Mouse (Mus musculus) naive thymus-derived CD4-positive, alpha-beta T cell, adult 2 months (primary cell): ENCODE results near the gene Fuca1.

Experiments
- DNase-seq: peaks from one replicate; pipeline ENCODE4 v3.0.0-alpha.2; 2011; ENCODE audit warnings: low read depth

The Fuca1 gene

DNA sequence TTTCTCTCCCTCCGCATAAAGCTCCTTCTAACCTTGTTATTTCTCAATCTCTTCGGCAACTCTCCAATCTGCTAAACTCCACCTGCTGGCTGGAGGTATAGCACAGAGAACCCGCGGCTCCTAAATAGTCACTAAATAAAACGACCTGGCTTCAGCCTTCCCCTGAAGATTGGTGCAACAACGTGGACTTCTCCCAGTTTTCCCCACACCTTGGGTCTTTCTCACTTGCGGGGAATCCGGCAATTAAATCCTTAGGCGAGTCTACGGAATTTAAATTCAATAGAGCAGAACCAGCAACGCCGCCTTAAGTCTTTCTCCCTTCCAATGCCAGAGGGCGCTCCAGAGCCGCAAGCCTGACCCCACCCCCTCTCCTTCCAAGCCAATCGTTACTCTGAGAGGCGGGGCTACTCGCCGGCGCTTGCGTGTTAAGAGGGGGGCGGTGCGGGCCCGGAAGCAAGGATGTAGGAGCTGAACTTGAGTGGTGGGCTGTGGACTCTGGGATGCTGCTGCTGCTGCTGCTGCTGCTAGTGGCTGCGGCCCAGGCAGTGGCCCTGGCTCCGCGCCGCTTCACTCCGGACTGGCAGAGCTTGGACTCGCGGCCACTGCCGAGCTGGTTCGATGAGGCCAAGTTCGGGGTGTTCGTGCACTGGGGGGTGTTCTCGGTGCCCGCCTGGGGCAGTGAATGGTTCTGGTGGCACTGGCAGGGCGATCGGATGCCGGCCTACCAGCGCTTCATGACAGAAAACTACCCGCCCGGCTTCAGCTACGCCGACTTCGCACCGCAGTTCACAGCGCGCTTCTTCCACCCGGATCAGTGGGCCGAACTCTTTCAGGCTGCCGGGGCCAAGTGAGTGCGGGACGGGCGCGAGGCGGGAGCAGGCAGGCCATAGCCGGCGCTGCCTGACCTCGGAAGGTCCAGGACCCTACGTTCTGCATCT, at the start of gene Fuca1:
Gene Fuca1 (plus strand): TSS at position 432 of the 938 bp plus-strand sequence.
- peak; percentile 98 for DNase-seq

GRCm38 (mm10) chr4:135872015-135872414, 48.5 kb upstream of the Fuca1 start:
- DNase-seq, result no peak

DNA sequence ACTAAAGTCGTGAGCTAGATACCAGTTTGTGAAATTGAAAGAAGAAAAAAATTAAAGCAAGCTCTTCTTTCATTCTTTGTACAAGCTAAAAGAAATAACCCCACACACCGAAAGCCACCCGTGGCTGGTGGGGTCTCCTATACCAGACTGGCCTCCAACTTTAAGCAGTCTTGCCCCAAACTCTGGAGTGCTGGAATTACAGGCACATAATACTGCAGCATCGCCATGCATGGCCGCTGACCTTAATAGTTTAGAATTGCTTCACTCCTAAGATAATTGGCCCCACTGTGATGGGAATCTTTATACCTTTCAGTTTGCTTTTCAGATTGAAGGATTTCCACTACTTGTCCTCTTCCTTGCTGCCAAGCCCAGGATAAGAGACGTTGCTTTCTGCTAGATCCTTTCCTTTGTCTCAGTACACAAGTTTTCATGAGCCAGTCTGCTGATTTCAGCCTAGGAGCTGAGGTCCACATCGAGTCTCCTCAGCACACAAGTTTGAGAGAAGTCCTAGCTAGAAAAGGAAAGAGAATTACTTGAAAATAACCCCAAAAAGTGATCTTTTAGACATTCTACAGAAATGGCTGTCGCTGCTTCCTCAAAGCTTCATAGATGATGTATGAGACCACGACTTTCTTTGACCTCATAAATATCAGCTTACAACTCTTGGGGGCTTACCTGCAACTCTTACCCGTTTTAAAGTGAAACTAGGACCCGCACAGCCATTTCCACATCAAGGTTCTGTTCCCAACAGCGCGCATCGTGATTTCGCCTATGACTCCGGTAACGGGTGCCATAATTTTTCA, 47.7 kb upstream of the Fuca1 start:
- DNase-seq, result no peak

DNA sequence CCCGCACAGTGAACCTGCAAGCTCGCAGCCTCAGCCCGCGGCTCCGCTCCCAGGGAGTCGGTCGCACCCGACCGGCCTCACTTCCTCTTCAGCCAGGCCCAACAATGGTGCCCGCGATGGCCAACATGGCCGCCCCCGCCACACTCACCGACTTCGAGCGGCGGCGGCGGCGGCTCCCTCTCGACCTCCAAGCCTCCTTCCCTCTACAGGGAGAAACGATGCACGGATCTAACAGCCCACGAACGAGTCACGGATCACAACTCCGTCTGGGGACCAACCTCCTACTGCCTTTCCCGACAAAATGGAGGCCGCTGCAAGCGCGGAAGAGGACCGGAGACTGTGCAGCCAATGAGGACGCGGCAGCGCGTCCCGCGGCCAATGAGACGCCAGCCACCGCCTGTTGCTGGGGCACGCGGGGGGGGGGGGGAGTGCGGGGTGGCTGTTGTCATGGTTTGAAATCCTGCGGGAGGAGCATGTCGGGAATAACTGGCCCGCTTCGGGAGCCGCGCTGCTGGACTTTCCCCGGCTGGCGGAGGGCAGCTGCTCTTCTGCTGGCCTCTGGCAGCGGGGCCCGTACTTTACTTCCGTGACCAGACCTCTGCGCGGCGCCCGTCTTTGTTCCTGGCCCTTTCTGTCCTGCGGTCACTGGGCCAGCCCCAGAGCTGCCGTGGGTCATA, 46.9 kb upstream of the Fuca1 start, which contains the start of gene Pnrc2:
Gene Pnrc2 (minus strand): TSS at position 325 of the 677 bp plus-strand sequence.
- peak; percentile 94 for DNase-seq

GRCm38 (mm10) chr4:135874564-135875535, 45.7 kb upstream of the Fuca1 start:
- DNase-seq, result peak; percentile 41

- peak; percentile 60 for DNase-seq
Observed at GRCm38 (mm10) chr4:135875546-135875945, 45.0 kb upstream of the Fuca1 start.

DNA sequence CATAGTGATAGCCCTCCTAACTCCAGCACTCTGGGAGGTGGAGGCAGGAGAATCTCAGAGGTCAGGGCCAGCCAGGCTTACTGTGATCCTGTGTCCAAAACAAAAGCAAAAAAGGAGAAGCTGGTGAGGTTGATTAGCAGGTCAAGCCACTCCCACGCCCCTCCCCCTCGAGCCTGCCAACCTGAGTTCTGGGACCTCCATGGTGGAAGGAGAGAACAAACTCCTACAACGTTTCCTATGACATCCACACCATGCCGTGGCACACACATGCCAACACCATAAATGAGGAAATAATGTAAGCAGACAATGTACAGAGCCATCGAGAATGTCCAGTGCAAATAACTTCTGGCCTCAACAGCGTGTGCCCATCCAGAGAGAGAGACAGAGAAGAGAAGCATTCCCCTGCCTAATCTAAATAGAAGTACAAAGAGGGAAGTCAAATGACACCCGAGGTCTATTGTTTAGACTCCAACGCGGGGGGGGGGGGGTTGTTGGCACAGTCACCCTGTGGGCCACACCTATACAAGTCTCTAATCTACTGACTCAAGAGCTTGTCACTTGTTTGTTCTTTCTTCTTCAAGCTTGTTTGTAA, 44.4 kb upstream of the Fuca1 start:
- DNase-seq, result no peak

GRCm38 (mm10) chr4:135876583-135877020, 43.9 kb upstream of the Fuca1 start:
- DNase-seq, result peak; percentile 96

GRCm38 (mm10) chr4:135877742-135878141, 42.8 kb upstream of the Fuca1 start:
- DNase-seq, result no peak

DNA sequence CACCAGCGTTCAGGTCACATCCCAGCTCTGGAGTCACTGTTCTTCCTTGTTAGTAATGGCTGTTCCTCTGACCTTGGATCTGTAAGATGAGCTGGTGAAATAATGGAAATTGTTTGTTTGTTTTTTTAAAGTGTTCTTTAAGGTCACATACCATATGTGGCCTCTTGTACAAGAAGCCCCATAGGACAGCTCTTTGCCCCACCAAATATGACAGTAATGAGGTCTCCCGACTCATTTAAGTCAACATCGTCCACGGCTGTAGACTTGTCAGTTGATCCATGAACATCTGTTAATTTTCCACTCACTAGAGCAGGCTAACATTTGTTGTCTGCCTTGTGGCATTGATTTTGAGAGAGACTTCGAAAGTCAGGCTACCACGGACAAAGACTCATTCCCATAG, 41.5 kb upstream of the Fuca1 start:
- no peak for DNase-seq

- DNase-seq, result no peak
Observed at GRCm38 (mm10) chr4:135880018-135880417, 40.5 kb upstream of the Fuca1 start.

- no peak for DNase-seq
Observed at GRCm38 (mm10) chr4:135880576-135880975, 40.0 kb upstream of the Fuca1 start.

GRCm38 (mm10) chr4:135882023-135882422, 38.5 kb upstream of the Fuca1 start:
- no peak for DNase-seq

- DNase-seq, result no peak
Observed at GRCm38 (mm10) chr4:135883401-135883851, 37.1 kb upstream of the Fuca1 start.

GRCm38 (mm10) chr4:135883881-135884516, 36.5 kb upstream of the Fuca1 start:
- DNase-seq, result peak; percentile 62

- peak; percentile 14 for DNase-seq
Observed at GRCm38 (mm10) chr4:135884531-135884930, 36.0 kb upstream of the Fuca1 start.

- DNase-seq, result no peak
Observed at GRCm38 (mm10) chr4:135885676-135886075, 34.9 kb upstream of the Fuca1 start.

- DNase-seq, result no peak
Observed at GRCm38 (mm10) chr4:135886184-135886583, 34.4 kb upstream of the Fuca1 start.

DNA sequence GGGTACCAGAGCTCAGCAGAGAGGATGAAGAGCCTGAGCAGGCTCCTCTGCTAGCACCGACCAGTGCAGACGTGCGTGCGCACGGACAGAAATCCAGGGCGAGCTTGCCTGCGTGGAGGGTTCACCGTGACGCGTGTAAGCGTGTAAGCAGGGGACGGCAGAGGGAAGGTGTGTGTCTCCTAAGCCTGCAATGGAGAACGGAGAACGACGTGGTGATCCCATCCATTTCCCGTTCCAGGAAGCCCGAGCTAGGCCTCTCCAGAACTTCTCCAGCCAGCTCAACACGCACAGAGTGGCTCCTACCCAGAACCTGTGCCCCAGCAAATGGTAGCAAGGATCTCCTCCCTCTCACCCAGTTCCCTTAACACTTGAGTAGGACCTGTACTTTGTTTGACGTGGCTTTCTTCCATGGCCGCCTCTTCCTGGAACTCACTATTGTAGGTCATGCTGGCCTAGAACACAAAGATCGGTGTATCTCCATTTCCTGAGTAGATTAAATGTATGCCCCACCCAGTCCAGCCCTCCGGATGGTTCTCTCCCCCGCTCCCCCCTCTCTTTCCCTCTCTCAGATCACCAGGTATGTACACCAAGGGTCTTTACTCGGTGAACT, 32.0 kb upstream of the Fuca1 start:
- DNase-seq, result no peak
